Mouse (Mus musculus) kidney, adult 2 months (tissue): ENCODE measurements around the gene Stx12. TPM values are rescaled to one million over a fixed set of nuclear protein-coding genes. Genes with fewer than 3 reads are reported as not detected.

Experiments
- DNase-seq: peaks from one replicate; pipeline ENCODE4 v3.0.0; 2021
- H3K27ac ChIP-seq: fragments of 200-500 bp; 2 replicates; pipeline ENCODE4 v1.5.1; 2012; ENCODE audit warnings: low read depth, low read length, control low read depth, inconsistent platforms; ENCODE audit not compliant: insufficient read depth
- H3K27me3 ChIP-seq: fragments of 200-500 bp; replicated peaks from 2 replicates; pipeline ENCODE4 v1.6.1; 2012; ENCODE audit warnings: mild to moderate bottlenecking, moderate library complexity, low read length, inconsistent platforms; ENCODE audit not compliant: control insufficient read depth, insufficient read depth
- H3K36me3 ChIP-seq: fragments of 200-500 bp; 2 replicates; pipeline ENCODE4 v1.6.1; 2012; ENCODE audit warnings: mild to moderate bottlenecking, moderate library complexity, low read length, inconsistent platforms; ENCODE audit not compliant: control insufficient read depth, insufficient read depth
- H3K4me1 ChIP-seq: fragments of 200-500 bp; 2 replicates; pipeline ENCODE4 v1.6.1; 2011; ENCODE audit warnings: low read length; ENCODE audit not compliant: control insufficient read depth, insufficient read depth
- H3K4me3 ChIP-seq: fragments of 200-500 bp; 2 replicates; pipeline ENCODE4 v1.5.1; 2011; ENCODE audit warnings: mild to moderate bottlenecking, low read depth, low read length, control low read depth; ENCODE audit not compliant: insufficient read depth
- CTCF ChIP-seq: fragments of 200-500 bp; conservative IDR thresholded peaks from 2 replicates; pipeline ENCODE4 v1.5.1; 2011; ENCODE audit warnings: low read depth, mild to moderate bottlenecking, control low read depth, low read length, moderate library complexity, mixed read lengths; ENCODE audit not compliant: insufficient read depth, insufficient read length
- POLR2A ChIP-seq: fragments of 200-500 bp; IDR thresholded peaks from one replicate; pipeline ENCODE4 v1.6.1; 2011; ENCODE audit warnings: low read depth, low read length, control low read depth
- WGBS: fragments of 180-500 bp; shearing (Covaris S2); methylation state at CpG from one replicate; pipeline ENCODE4 v1.1.7; 2018; 5-methylcytosine and 5-hydroxymethylcytosine counted together
- polyA plus RNA-seq: library from polyadenylated mRNA; depleted of rRNA; stranded (reverse); fragments of >200 nt; gene quantifications from 2 replicates; pipeline ENCODE4 v1.2.3, GENCODE M21; 2012

The Stx12 gene
- polyA plus RNA-seq, 1 experiment = 21.0 TPM

DNA sequence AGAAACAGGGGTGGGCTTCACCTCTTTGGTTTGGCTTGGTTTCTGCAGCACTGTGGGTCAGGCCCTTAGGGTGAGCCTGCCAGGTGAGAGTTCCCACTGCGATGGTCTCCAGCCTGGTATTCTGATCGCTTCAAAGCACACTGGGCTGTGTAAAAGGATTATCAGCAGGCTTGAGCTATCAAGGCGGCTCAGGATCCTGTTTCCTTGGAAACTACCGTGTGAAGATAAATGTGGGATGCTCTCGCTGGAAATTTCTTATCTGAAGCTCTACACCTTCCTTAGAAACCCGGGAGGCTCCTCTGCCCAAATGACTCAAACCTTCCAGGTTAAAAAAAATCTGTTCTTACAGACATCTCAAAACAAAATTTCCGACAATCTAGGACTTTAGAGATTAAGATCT, 10.1 kb upstream of the Stx12 start:
- no peak overlapping the region for H3K27ac ChIP-seq
- no peak for TF ChIP-seq POLR2A
- no peak for TF ChIP-seq CTCF
- no peaks in the 10 kb centered on the region for H3K36me3 ChIP-seq
- H3K4me1 ChIP-seq = no peaks in the 10 kb centered on the region
- 43% methylated on average over 7 of the region's 7 CpGs for WGBS
- H3K4me3 ChIP-seq = no peak overlapping the region
- H3K27me3 ChIP-seq = no peaks in the 10 kb centered on the region
- no peak for DNase-seq

DNA sequence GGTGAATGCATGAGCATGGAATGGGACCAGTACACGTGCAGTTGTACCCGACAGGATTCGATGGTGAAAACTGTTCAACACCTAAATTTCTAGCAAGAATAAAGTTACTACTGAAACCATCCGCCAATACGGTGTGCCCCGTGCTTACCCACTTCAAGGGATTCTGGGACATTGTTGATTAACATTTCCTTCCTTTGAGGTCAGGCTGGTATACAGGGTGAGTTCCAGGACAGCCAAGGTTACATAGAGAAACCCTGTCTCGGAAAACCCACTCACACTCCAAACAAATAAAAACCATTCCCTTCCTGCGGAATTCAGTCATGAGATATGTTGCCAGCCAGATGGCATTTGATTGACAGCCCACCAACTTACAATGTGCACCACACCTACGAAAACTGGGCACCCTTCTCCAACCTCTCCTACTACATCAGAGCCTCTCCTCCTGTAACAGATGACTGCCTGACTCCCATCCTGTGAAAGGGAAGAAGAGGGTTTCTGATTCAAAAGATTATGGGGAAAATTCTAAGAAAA, 600 bp upstream of the Stx12 start:
- Histone ChIP-seq H3K4me1 (peaks cover 3% of the 10 kb centered on the region; the same call in 1 of the 2 replicates), H3K27me3 (no peaks in the 10 kb centered on the region), H3K4me3 (peak overlapping the region; percentile 86), H3K27ac (peak overlapping the region; percentile 46), H3K36me3 (no peaks in the 10 kb centered on the region)
- no peak for DNase-seq
- TF ChIP-seq CTCF (no peak), POLR2A (no peak)
- WGBS = 6% methylated on average over 9 of the region's 9 CpGs

DNA sequence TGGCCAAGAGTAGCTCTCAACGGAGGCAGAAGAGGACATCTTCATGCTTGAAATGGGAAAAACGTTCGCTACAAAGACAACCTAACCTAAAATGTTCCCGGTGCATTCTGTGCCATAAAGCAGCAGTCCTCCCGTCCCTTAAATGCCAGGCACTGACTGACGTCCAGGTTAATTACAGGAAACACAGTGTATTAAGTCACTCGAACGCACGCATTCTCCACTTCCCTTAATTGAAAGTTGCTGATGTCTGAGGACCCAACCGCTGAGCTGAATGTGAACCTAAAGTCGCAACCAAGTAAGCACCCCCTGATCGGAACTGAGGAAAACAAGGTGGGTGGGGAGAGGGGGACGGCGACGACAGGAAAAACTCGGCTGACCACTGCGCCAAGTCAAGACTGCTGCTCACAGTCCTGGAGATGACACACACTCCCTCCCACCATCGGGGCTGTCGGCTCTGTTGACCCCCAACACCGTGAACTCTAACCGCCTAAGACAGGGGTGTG, 697 bp downstream of the Stx12 start:
- peaks cover 3% of the 10 kb centered on the region; the same call in 1 of the 2 replicates for H3K4me1 ChIP-seq
- peak overlapping the region; percentile 57 for H3K27ac ChIP-seq
- H3K36me3 ChIP-seq = no peaks in the 10 kb centered on the region
- DNase-seq = peak; percentile 17
- TF ChIP-seq CTCF (no peak), POLR2A (no peak)
- peak overlapping the region; percentile 86 for H3K4me3 ChIP-seq
- H3K27me3 ChIP-seq = no peaks in the 10 kb centered on the region
- WGBS = under 1% methylated on average over 21 of the region's 21 CpGs

DNA sequence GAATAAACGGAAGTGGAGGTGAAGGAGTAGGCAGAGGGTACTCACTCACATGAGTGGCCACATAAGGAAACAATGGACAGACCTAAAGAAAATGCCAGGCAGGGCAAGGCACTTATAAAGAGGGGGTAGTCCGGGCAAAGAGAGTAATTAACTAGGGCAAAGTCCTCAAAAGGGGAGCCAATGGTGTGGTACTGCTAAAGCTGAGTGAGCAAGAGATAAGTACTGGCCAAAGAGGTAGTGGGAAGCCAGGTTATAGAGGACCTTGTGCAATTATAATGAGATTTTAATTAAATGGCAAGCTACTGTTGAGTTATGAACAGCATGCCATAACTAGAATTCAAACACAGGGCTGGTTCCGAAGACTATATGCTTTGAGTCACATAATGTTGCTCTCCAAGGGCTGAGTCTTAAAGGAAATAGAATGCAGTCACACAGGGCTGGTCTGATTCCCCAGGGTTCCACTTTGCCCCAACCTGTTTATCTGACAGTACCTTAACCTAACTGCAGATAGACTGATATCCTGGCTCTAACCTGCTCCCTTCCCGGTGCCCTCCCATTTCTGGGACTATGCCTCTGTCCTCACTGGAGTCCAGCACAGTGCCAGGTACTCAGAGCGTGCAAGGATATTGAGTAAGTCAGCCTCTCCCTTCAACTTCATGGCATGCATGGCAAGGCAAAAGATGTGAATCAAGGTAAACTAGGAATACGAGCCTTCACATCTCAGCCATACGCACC, 9.8 kb downstream of the Stx12 start:
- TF ChIP-seq CTCF = no peak
- TF ChIP-seq POLR2A = no peak
- H3K27me3 ChIP-seq = no peaks in the 10 kb centered on the region
- H3K4me1 ChIP-seq = peaks cover 6% of the 10 kb centered on the region
- H3K27ac ChIP-seq = no peak overlapping the region
- WGBS = 78% methylated on average over 7 of the region's 7 CpGs
- H3K36me3 ChIP-seq = peaks cover 7% of the 10 kb centered on the region
- DNase-seq = peak; percentile 21
- H3K4me3 ChIP-seq = no peak overlapping the region

DNA sequence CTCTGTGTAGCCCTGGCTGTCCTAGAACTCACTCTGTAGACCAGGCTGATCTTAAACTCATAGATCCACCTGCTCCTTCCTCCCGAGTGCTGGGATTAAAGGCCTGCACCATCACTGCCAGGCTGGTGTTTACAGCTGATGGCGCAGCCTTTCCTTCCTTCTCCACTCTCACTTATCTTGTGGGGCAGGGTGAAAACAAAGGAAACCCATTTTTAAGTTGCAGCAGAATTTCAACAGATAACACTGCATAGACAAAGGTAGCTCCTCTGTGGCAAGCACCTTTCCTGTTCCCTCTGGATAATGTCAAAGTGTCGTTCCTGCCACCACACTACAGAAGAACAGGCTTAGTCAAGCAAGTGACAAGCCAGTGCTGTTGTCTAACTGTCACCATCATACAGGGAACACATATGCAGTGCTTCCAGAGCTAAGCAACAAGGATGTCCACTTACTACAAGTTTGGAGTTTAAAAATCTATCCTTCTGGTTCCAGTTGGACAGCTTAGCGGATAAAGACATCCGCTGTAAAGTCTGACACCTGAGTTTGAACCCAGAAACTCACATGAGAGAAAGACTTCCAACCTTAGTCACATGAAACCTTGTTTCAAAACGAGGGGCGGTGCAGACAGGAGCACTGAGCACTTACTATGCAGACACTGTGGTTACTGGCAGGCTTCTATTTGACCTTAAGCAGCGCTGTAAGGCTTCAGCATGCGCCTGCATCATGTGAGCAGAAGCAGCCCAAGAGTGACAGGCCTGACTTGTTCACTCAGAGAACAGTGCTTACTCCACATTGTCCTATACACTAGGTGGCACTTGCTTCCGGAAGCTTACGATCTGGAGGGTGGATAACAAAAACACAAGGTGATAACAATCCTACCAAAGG, 10.6 kb downstream of the Stx12 start:
- Histone ChIP-seq H3K27ac (no peak overlapping the region), H3K4me3 (no peak overlapping the region), H3K27me3 (no peaks in the 10 kb centered on the region), H3K36me3 (peaks cover 9% of the 10 kb centered on the region), H3K4me1 (peaks cover 6% of the 10 kb centered on the region)
- WGBS = 64% methylated on average over 11 of the region's 11 CpGs
- no peak for TF ChIP-seq POLR2A
- no peak for TF ChIP-seq CTCF
- peak; percentile 24 for DNase-seq

DNA sequence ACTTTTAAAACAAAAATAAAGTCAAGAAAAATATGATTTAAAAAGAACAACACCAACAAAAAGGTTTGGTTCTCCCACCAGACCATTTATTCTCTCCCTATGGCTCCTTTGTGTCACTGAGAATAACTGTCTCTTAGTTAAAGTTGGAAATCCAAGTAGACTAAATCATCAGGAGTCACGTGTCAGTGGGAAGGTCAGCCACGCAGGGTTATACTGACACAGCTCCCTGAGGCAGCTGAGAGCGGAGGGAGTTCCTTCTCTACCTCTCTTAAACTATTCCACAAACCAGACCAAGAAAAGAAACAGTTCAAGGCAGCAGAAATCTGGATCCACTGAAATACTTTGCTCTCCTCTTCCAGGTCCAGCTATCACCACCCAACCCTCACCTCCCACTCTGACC, 13.2 kb downstream of the Stx12 start:
- TF ChIP-seq CTCF (no peak), POLR2A (no peak)
- Histone ChIP-seq H3K36me3 (peaks cover 12% of the 10 kb centered on the region), H3K27ac (no peak overlapping the region), H3K27me3 (no peaks in the 10 kb centered on the region), H3K4me1 (peaks cover 6% of the 10 kb centered on the region), H3K4me3 (no peak overlapping the region)
- 83% methylated on average over 3 of the region's 3 CpGs for WGBS
- no peak for DNase-seq
